Mouse (Mus musculus): ENCODE data around the gene Cep112. TPM values are rescaled to one million over a fixed set of nuclear protein-coding genes. Genes with fewer than 3 reads are reported as not detected.

Gene Cep112
- total RNA-seq, 2 experiments from 2014 or later, result 8.3 to 12.8 TPM

DNA sequence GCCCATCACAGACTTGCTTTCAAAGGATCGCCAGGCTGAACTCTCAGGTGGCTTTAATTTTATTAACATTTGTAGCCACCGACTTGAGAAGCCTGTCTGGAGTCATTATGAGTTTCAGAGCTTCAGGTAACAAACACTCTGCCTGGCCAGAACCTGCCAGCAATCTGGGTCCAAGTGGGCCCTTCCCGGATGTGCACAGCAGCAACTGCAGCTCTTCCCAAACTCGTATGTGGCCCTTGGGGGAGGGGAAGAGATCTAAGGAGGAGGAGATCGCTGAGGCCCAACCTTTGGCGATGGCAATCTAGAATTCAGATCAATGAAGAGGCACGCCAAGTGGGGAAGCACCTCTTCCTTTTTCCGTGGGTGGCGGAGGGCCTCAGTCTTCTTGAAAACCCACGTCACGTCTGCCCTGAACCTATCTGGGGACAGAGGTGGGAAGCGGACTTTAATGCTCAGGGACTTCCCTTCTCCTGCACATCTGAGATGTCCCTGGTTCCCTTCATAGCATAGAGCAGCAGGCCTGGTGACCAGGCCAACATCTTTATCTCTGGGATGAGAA is 468.3 kb downstream of the Cep112 start:
- DNase-seq (ENCODE audit: low spot score in 2 of 2), result no peak
- intact Hi-C loops (cut with DNase I), result no loop called here

DNA sequence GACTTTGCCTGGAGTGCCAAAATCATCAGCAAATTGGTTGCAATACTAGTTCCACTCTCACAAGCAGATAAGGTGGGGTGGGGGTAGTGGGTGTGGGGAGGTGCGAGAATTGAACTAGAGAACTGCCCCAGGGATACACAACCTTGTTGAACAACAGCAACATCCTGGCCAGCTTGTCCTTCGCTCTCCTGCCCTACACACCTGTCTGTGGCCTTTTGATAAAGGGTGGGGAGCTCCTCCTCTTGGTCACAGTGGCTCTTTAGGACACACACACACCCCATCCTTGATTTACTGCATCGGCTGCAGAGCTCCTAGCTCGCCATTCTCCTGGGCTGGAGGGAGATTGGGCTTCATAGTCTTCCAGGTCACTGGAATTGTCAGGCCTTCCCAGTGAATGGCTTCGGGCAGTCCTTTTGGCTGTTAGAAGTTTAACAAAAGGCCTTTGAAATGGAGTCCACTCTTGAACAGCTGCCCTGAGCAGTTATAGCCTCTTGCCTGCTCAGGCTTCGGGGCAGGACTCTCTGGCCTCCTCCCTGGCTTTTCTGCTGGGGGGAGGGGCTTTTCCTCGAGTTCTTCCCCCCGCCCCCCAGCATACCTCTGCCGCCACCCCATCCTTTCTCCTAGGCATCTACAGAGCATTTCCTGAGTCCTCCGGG is 469.0 kb downstream of the Cep112 start:
- intact Hi-C loops (cut with DNase I), result no loop called here
- DNase-seq (ENCODE audit: low spot score in 2 of 2), result no peak

DNA sequence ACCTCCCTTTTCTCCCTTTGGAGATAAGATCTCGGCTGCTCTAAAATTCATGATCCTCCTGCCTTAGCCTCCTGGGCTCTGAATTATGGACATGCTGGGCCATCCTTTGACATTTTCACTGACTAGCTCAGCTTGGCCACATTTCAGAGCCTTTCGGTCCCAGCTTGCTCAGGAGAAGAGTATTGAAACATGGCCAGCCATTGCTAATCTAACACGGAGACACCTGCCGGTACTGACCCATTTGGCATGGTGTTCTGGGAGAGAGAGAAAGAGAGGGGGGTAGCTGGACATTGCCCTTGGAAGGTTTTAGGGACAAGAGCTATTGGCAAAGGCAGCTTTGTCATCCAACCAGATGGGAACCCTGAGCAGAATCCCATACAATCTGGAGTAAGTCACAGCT is 472.0 kb downstream of the Cep112 start:
- intact Hi-C loops (cut with DNase I), result no loop called here
- no peak for DNase-seq (ENCODE audit: low spot score in 2 of 2)

DNA sequence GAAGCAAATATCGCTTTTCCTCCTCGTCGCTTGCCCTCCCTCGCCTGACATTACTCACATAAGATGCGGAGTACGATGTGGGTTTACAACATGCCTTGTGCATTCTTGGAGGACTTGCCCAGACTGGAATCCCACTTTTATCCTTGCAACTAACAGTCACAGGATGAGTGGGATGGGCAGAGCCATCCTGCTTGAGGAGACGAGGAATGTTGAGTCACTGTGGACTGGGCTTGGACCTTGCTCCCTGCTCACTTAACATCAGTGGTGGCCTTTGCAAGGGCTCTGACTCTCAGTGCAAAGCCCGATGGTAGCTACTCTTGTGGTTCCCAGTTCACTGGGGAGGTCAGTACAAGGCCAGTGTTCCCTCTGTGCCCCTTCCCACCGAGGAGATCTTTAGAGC is 473.1 kb downstream of the Cep112 start:
- intact Hi-C loops (cut with DNase I), result no loop called here
- DNase-seq (ENCODE audit: low spot score in 2 of 2), result no peak

DNA sequence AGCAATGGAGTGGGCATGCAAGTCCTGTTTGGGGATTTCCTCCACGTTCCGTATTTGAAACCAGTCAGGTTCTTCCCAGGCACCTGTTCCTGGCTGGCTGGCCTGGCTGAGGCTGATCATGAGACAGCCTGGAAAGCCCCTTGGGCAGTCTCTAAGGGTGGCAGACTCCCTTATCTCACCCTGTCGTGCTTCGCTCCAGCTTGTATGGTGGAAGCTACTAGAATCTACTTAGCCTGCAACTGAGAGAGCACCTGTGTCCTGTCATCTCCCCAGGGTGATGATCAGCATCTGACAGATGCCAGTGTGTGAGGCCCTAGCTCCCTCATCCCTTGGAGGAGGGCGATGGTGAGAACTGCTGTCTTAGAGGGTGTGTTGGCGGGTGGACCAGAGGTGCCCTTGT is 473.5 kb downstream of the Cep112 start:
- DNase-seq (ENCODE audit: low spot score in 2 of 2), result no peak
- intact Hi-C loops (cut with DNase I), result no loop called here

DNA sequence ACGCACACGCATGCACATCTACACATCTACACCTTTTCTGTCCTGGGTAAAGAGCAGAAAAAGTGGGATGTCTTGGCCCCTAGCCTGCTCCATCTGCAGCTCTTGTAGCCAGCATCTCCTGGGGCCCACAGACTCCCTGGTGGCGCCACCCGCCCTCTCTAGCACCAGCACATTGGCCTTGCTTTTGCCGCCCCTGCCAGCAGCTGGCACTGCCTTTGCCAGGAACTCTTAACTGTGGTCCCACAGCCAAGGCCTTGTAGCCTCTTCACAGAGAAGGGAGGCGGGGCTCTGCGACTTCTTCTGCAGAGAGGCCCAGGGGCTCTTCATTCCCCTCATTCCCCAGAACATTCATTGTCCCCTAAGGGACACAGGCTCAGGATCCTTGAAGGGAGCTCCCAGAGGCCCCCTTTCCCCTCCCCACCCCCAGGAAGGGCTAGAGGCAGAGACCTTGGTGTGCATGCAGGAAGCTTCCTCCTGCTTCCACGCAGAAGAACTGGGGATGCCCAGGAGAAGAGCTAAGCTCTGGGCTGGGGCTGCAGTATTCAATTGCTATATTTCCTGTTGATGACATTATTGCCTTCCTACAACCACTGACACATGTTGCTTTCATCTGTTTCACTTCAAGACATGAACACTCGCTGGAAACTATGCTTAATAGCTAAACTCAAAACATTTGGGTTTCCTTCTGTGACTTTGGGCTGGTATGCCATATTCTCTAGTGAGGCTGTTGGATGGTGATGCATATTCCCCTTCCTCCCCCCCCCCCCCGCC is 475.9 kb downstream of the Cep112 start:
- no peak for DNase-seq (ENCODE audit: low spot score in 2 of 2)
- intact Hi-C loops (cut with DNase I), result no loop called here

DNA sequence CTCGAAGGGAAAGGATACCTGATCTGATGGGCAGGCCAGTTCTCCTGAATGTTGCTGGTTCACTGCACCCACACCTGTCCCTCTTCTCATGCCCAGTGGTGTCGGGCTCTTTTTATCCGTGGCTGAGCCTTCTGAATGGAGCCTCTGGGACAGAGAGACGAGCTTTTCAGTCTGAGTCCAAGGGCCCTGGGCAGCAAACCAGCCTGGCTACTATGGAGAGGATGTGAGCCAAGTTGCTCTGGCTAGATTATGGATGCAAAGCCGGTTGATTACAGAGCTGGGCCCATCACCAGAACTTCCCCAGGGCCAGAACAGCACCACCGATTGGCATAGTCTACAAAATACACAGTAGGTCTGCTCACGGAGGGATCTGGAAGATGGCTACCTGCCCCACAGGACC is 476.7 kb downstream of the Cep112 start:
- no peak for DNase-seq (ENCODE audit: low spot score in 2 of 2)
- intact Hi-C loops (cut with DNase I), result no loop called here

DNA sequence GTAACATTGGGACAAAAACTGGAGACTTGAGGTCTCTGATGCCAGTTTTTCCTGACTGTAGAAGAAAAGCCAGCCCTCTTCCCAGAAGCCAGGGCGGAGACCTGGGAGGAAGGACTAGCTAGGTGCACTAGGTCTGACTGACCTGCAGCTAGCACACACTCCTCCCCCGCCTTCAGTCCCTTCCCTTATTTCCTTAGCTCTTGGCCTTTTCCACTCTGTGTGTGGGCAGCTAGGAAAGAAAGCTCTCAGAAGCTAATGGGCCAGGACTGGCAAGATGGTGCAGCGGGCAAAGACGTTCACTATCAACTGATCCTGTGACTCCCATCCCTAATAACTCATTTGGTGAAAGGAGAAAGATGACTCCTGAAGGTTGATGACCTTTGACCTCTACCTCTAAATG is 477.3 kb downstream of the Cep112 start:
- no peak for DNase-seq (ENCODE audit: low spot score in 2 of 2)
- intact Hi-C loops (cut with DNase I), result no loop called here

DNA sequence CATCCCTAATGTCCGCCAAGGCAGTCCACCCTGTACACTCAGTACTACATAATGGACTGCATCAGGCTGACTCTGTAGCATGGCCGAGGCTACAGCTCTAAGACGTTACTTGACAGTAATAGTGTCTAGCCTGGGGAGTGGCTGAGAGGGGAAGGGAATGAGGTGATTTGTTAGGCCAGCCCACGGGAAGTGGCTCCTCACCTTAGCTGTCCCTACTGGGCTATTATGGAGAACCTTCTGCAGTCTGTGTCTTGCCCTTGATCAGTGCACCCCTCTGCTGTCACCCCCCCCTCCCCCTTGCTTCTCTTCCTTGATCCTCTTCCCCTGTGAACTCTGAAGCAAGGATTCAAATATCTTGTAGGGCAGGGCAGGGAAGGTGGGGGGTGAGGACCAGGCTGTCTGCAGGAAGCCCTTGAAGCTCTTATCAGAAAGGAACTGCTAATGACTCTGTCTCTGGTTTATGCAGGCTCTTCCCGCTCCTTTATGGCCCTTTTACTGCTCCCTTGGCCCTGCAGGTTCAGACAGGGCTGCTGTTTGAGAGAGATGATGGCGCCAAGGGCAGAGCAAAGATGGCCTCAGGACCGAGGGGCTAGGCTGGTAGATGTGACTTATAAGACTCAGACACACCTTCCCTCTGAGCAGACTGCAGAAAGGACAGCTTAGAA is 481.7 kb downstream of the Cep112 start:
- intact Hi-C loops (cut with DNase I), result no loop called here

DNA sequence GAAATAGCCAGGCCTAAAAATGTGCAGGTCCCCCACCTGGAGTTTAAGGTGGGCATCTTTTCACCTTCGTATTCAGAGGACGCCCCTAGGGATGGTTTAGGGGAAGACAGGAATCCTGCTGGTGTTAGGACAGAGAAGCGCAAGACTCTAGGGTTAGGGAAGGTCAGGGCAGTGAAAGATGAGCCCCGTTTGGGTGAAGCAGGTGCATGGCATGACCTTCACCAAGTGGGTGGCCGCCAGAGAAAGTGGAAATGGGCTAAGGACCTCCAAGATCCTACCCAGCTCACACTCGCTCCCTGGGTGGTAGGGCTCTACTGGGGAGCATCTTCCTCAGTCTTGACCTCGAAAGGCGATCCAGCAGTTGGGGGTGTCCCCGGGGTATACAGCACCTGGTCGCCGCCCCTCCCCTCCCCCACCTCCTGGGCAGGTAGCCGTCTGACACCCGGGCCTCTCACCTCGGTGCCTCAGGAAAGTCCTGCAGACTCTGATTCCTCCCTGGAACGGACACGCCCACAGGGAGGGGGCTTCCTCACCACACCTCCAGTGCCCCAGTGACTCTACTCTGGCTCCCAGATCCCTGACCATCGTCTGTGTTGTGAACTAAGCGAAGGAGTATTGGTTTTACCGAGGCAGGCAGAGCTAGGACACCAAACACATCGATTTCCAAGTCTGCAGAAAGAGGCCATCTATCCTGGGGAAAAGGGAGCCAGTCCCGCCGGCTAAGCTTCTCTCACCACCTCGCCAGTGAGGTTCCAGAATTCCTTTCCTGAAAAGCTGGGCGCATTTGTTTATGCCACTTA is 484.6 kb downstream of the Cep112 start:
- intact Hi-C loops (cut with DNase I), result no loop called here
- no peak for DNase-seq (ENCODE audit: low spot score in 2 of 2)

More for the DNA sequence above, 481.7 kb downstream of the Cep112 start:
- DNase-seq (ENCODE audit: low spot score in 2 of 2), result no peak

Other genes starting within 250 kb of the Cep112 start
- under 1 TPM; 0.79 to 0.89 TPM for gene Apoh, start 81.8 kb upstream of the Cep112 start, total RNA-seq (2021)
- gene Prkca, start 81.3 kb upstream of the Cep112 start, total RNA-seq (2021), result 100 to 1,000 TPM; 166 to 177 TPM

Data from left cerebral cortex, postnatal 36 days (tissue).